Mouse (Mus musculus): ENCODE measurements around the gene Eepd1. TPM values are rescaled to one million over a fixed set of nuclear protein-coding genes. Genes with fewer than 3 reads are reported as not detected.
A peak's percentile ranks its signal among the peaks of the same experiment; 100 is the strongest.

Eepd1 gene
- polyA plus RNA-seq, 1 experiment from 2014 or later: 19.7 TPM

- H3K4me2 ChIP-seq (replicated peaks): no peak overlapping the region
- WGBS: 77% methylated on average over 4 of the region's 4 CpGs
Observed at GRCm38 (mm10) chr9:25563806-25564205, 82.5 kb downstream of the Eepd1 start.

GRCm38 (mm10) chr9:25567071-25567470 is 85.7 kb downstream of the Eepd1 start:
- Histone ChIP-seq H3K36me3 (no peaks in the 10 kb centered on the region), H3K27me3 (no peaks in the 10 kb centered on the region), H3K4me3 (no peak overlapping the region), H3K9ac (no peak overlapping the region), H3K4me1 (peaks cover 21% of the 10 kb centered on the region), H3K9me3 (no peaks in the 10 kb centered on the region), H3K4me2 (replicated peaks) (no peak overlapping the region), H3K27ac (no peak overlapping the region; the same call in 1 of the 2 replicates)
- WGBS: 44% methylated on average over 5 of the region's 5 CpGs
- ATAC-seq (ENCODE audit: insufficient number of reproducible peaks, insufficient read depth, low FRiP score, low TSS enrichment): no peak

More at GRCm38 (mm10) chr9:25563806-25564205, 82.5 kb downstream of the Eepd1 start:
- H3K9ac ChIP-seq: no peak overlapping the region
- H3K27me3 ChIP-seq: no peaks in the 10 kb centered on the region
- no peak overlapping the region for H3K27ac ChIP-seq
- H3K4me3 ChIP-seq: no peak overlapping the region
- H3K36me3 ChIP-seq: no peaks in the 10 kb centered on the region
- H3K9me3 ChIP-seq: no peaks in the 10 kb centered on the region
- H3K4me1 ChIP-seq: peaks cover 11% of the 10 kb centered on the region
- ATAC-seq (ENCODE audit: insufficient number of reproducible peaks, insufficient read depth, low FRiP score, low TSS enrichment): no peak

- Histone ChIP-seq H3K4me1 (peaks cover 25% of the 10 kb centered on the region), H3K36me3 (no peaks in the 10 kb centered on the region), H3K27me3 (no peaks in the 10 kb centered on the region), H3K9me3 (no peaks in the 10 kb centered on the region), H3K4me3 (no peak overlapping the region), H3K27ac (no peak overlapping the region), H3K4me2 (replicated peaks) (no peak overlapping the region), H3K9ac (no peak overlapping the region)
- WGBS: 73% methylated on average over 3 of the region's 3 CpGs
- ATAC-seq (ENCODE audit: insufficient number of reproducible peaks, insufficient read depth, low FRiP score, low TSS enrichment): no peak
Observed at GRCm38 (mm10) chr9:25568783-25569182, 87.4 kb downstream of the Eepd1 start.

- Histone ChIP-seq H3K36me3 (no peaks in the 10 kb centered on the region), H3K4me3 (no peak overlapping the region), H3K4me1 (peaks cover 31% of the 10 kb centered on the region), H3K27ac (no peak overlapping the region), H3K9me3 (no peaks in the 10 kb centered on the region), H3K27me3 (no peaks in the 10 kb centered on the region), H3K9ac (no peak overlapping the region), H3K4me2 (replicated peaks) (no peak overlapping the region)
- 92% methylated on average over 7 of the region's 7 CpGs for WGBS
- no peak for ATAC-seq (ENCODE audit: insufficient number of reproducible peaks, insufficient read depth, low FRiP score, low TSS enrichment)
Observed at GRCm38 (mm10) chr9:25570011-25570410, 88.7 kb downstream of the Eepd1 start.

GRCm38 (mm10) chr9:25570436-25570835 is 89.1 kb downstream of the Eepd1 start:
- Histone ChIP-seq H3K4me2 (replicated peaks) (no peak overlapping the region), H3K36me3 (no peaks in the 10 kb centered on the region), H3K4me3 (no peak overlapping the region), H3K27me3 (no peaks in the 10 kb centered on the region), H3K27ac (no peak overlapping the region; the same call in 1 of the 2 replicates), H3K9ac (no peak overlapping the region), H3K4me1 (peaks cover 31% of the 10 kb centered on the region), H3K9me3 (no peaks in the 10 kb centered on the region)
- no peak for ATAC-seq (ENCODE audit: insufficient number of reproducible peaks, insufficient read depth, low FRiP score, low TSS enrichment)
- WGBS: 77% methylated on average over 9 of the region's 9 CpGs

- Histone ChIP-seq H3K36me3 (no peaks in the 10 kb centered on the region), H3K27ac (peak overlapping the region; percentile 76), H3K4me3 (no peak overlapping the region), H3K9me3 (no peaks in the 10 kb centered on the region), H3K9ac (no peak overlapping the region), H3K27me3 (no peaks in the 10 kb centered on the region), H3K4me2 (replicated peaks) (no peak overlapping the region), H3K4me1 (peaks cover 33% of the 10 kb centered on the region)
- no peak for ATAC-seq (ENCODE audit: insufficient number of reproducible peaks, insufficient read depth, low FRiP score, low TSS enrichment)
- WGBS: 41% methylated on average over 2 of the region's 2 CpGs
Observed at GRCm38 (mm10) chr9:25571381-25571780, 90.0 kb downstream of the Eepd1 start.

GRCm38 (mm10) chr9:25573753-25574152 is 92.4 kb downstream of the Eepd1 start:
- H3K4me3 ChIP-seq: no peak overlapping the region
- peaks cover 28% of the 10 kb centered on the region for H3K4me1 ChIP-seq
- WGBS: 17% methylated on average over 7 of the region's 7 CpGs
- peak overlapping the region; percentile 7; the same call in 1 of the 2 replicates for H3K27ac ChIP-seq
- no peaks in the 10 kb centered on the region for H3K27me3 ChIP-seq
- H3K36me3 ChIP-seq: no peaks in the 10 kb centered on the region
- H3K9me3 ChIP-seq: no peaks in the 10 kb centered on the region
- no peak overlapping the region for H3K4me2 ChIP-seq (replicated peaks)
- H3K9ac ChIP-seq: no peak overlapping the region
- no peak for ATAC-seq (ENCODE audit: insufficient number of reproducible peaks, insufficient read depth, low FRiP score, low TSS enrichment)

- no peaks in the 10 kb centered on the region for H3K9me3 ChIP-seq
- H3K27me3 ChIP-seq: no peaks in the 10 kb centered on the region
- ATAC-seq (ENCODE audit: insufficient number of reproducible peaks, insufficient read depth, low FRiP score, low TSS enrichment): no peak
- no peak overlapping the region for H3K4me2 ChIP-seq (replicated peaks)
- H3K9ac ChIP-seq: no peak overlapping the region
- WGBS: 25% methylated on average over 4 of the region's 4 CpGs
- H3K27ac ChIP-seq: peak overlapping the region; percentile 7
- H3K4me1 ChIP-seq: peaks cover 28% of the 10 kb centered on the region
- H3K36me3 ChIP-seq: no peaks in the 10 kb centered on the region
- H3K4me3 ChIP-seq: no peak overlapping the region
Observed at GRCm38 (mm10) chr9:25574186-25574585, 92.8 kb downstream of the Eepd1 start.

- H3K27me3 ChIP-seq: no peaks in the 10 kb centered on the region
- WGBS: 86% methylated on average over 7 of the region's 7 CpGs
- no peak overlapping the region for H3K9ac ChIP-seq
- H3K4me2 ChIP-seq (replicated peaks): no peak overlapping the region
- H3K4me1 ChIP-seq: peaks cover 16% of the 10 kb centered on the region
- no peak overlapping the region for H3K27ac ChIP-seq
- no peaks in the 10 kb centered on the region for H3K36me3 ChIP-seq
- no peak overlapping the region for H3K4me3 ChIP-seq
- no peaks in the 10 kb centered on the region for H3K9me3 ChIP-seq
- ATAC-seq (ENCODE audit: insufficient number of reproducible peaks, insufficient read depth, low FRiP score, low TSS enrichment): no peak
Observed at GRCm38 (mm10) chr9:25578674-25579596, 97.6 kb downstream of the Eepd1 start.

GRCm38 (mm10) chr9:25583621-25584020 is 102.3 kb downstream of the Eepd1 start:
- H3K36me3 ChIP-seq: no peaks in the 10 kb centered on the region
- H3K4me3 ChIP-seq: no peak overlapping the region
- H3K27me3 ChIP-seq: no peaks in the 10 kb centered on the region
- ATAC-seq (ENCODE audit: insufficient number of reproducible peaks, insufficient read depth, low FRiP score, low TSS enrichment): no peak
- 89% methylated on average over 2 of the region's 2 CpGs for WGBS
- H3K9me3 ChIP-seq: no peaks in the 10 kb centered on the region
- no peak overlapping the region for H3K9ac ChIP-seq
- peaks cover 9% of the 10 kb centered on the region; the same call in 1 of the 2 replicates for H3K4me1 ChIP-seq
- H3K4me2 ChIP-seq (replicated peaks): no peak overlapping the region
- no peak overlapping the region for H3K27ac ChIP-seq

GRCm38 (mm10) chr9:25585614-25586013 is 104.3 kb downstream of the Eepd1 start:
- H3K9me3 ChIP-seq: no peaks in the 10 kb centered on the region
- no peak overlapping the region for H3K4me2 ChIP-seq (replicated peaks)
- 47% methylated on average over 1 of the region's 1 CpGs for WGBS
- no peaks in the 10 kb centered on the region for H3K27me3 ChIP-seq
- no peak overlapping the region for H3K4me3 ChIP-seq
- no peaks in the 10 kb centered on the region for H3K4me1 ChIP-seq
- H3K27ac ChIP-seq: no peak overlapping the region
- H3K9ac ChIP-seq: no peak overlapping the region
- peaks cover 5% of the 10 kb centered on the region; the same call in 1 of the 2 replicates for H3K36me3 ChIP-seq
- no peak for ATAC-seq (ENCODE audit: insufficient number of reproducible peaks, insufficient read depth, low FRiP score, low TSS enrichment)

GRCm38 (mm10) chr9:25588581-25588980 is 107.2 kb downstream of the Eepd1 start:
- Histone ChIP-seq H3K4me3 (no peak overlapping the region), H3K4me2 (replicated peaks) (no peak overlapping the region), H3K9me3 (no peaks in the 10 kb centered on the region), H3K9ac (no peak overlapping the region), H3K4me1 (peaks cover 9% of the 10 kb centered on the region), H3K27me3 (no peaks in the 10 kb centered on the region), H3K27ac (no peak overlapping the region), H3K36me3 (peaks cover 5% of the 10 kb centered on the region; the same call in 1 of the 2 replicates)
- ATAC-seq (ENCODE audit: insufficient number of reproducible peaks, insufficient read depth, low FRiP score, low TSS enrichment): no peak
- 93% methylated on average over 2 of the region's 2 CpGs for WGBS
